Mouse (Mus musculus): ENCODE measurements around the gene Celsr1. TPM values are rescaled to one million over a fixed set of nuclear protein-coding genes. Genes with fewer than 3 reads are reported as not detected.

The Celsr1 gene
- total and polyA plus RNA-seq, 3 experiments: not detected

GRCm38 (mm10) chr15:85993931-85994583 lies 39.5 kb downstream of the Celsr1 start:
- Histone ChIP-seq H3K9me3 (replicated peaks; ENCODE audit: low read length) (no peaks in the 10 kb centered on the region), H3K9ac (ENCODE audit: insufficient read depth, low read depth) (no peak overlapping the region), H3K27ac (ENCODE audit: insufficient read depth, low read depth) (no peak overlapping the region), H3K4me2 (ENCODE audit: insufficient read depth, low read depth, poor library complexity, severe bottlenecking) (no peak overlapping the region), H3K4me1 (ENCODE audit: control insufficient read depth in 1 of 2, insufficient read depth in 2 of 2) (peaks cover 2 to 3% of the 10 kb centered on the region in 2 experiments; a peak in 2 of 4 replicates), H3K27me3 (replicated peaks) (peaks cover 48% of the 10 kb centered on the region), H3K79me2 (replicated peaks; ENCODE audit: control insufficient read depth, extremely low read depth, insufficient read depth, poor library complexity, severe bottlenecking) (no peaks in the 10 kb centered on the region), H3K4me3 (replicated peaks in 1 of 3; ENCODE audit: low read depth in 2 of 3, low read length in 2 of 3, poor library complexity in 1 of 3) (no peak overlapping the region), H3K36me3 (replicated peaks in 1 of 2; ENCODE audit: control insufficient read depth in 1 of 2, insufficient read depth in 1 of 2, low read length in 1 of 2) (no peaks in the 10 kb centered on the region)
- TF ChIP-seq NELFE (IDR thresholded peaks at IDR 0.05; ENCODE audit: low read depth, low read length) (no peak), RAD21 (IDR thresholded peaks at IDR 0.05; ENCODE audit: low read depth, low read length) (no peak), BHLHE40 (IDR thresholded peaks at IDR 0.05; ENCODE audit: low read depth, low read length) (no peak), CHD1 (IDR thresholded peaks at IDR 0.05; ENCODE audit: low read depth, low read length) (no peak), NRF1 (IDR thresholded peaks at IDR 0.05; ENCODE audit: low read depth, low read length) (no peak), ZNF384 (IDR thresholded peaks at IDR 0.05; ENCODE audit: low read depth, low read length) (no peak), ZC3H11A (IDR thresholded peaks at IDR 0.05; ENCODE audit: low read depth, low read length) (no peak), HCFC1 (IDR thresholded peaks at IDR 0.05; ENCODE audit: low read depth, low read length) (no peak), ETS1 (conservative IDR thresholded peaks at IDR 0.05; ENCODE audit: low read depth, low read length) (no peak), ZMIZ1 (IDR thresholded peaks at IDR 0.05; ENCODE audit: low read depth, low read length) (no peak), UBTF (IDR thresholded peaks at IDR 0.05; ENCODE audit: low read depth, low read length) (no peak), JUND (conservative IDR thresholded peaks at IDR 0.05; ENCODE audit: low read depth, low read length) (no peak), MXI1 (IDR thresholded peaks at IDR 0.05; ENCODE audit: low read depth, low read length) (no peak), RCOR1 (conservative IDR thresholded peaks at IDR 0.05; ENCODE audit: low read depth, low read length) (no peak)
- in situ Hi-C loops (cut with MboI; ENCODE audit: low pct_ligation_motif_present, low pct_unique_long_range_greater_than_20kb, low sequenced_read_pairs): no loop called here
- dilution Hi-C loops (cut with MboI; ENCODE audit: extremely low pct_ligation_motif_present, extremely low pct_unique_long_range_greater_than_20kb, low sequenced_read_pairs): no loop called here
- no peak for DNase-seq (ENCODE audit: extremely low read depth)

- TF ChIP-seq CHD2 (IDR thresholded peaks at IDR 0.05; ENCODE audit: low read length) (no peak), E2F4 (IDR thresholded peaks at IDR 0.05; ENCODE audit: insufficient replicate concordance, low read depth, low read length) (no peak), USF2 (conservative IDR thresholded peaks at IDR 0.05; ENCODE audit: low read depth, low read length) (no peak), TCF12 (IDR thresholded peaks at IDR 0.05; ENCODE audit: low read depth, low read length) (no peak), JUN (IDR thresholded peaks at IDR 0.05; ENCODE audit: insufficient read depth, low read depth, low read length) (no peak)
- Histone ChIP-seq H3K9me3 (replicated peaks; ENCODE audit: low read length) (no peaks in the 10 kb centered on the region), H3K4me1 (ENCODE audit: control insufficient read depth in 1 of 2, insufficient read depth in 2 of 2) (0 out of 4 replicates have a peak, but pooled peaks cover 0 to 2% of the 10 kb centered on the region in 2 experiments), H3K79me2 (replicated peaks; ENCODE audit: control insufficient read depth, extremely low read depth, insufficient read depth, poor library complexity, severe bottlenecking) (no peaks in the 10 kb centered on the region), H3K36me3 (replicated peaks in 1 of 2; ENCODE audit: control insufficient read depth in 1 of 2, insufficient read depth in 1 of 2, low read length in 1 of 2) (no peaks in the 10 kb centered on the region), H3K4me2 (ENCODE audit: insufficient read depth, low read depth, poor library complexity, severe bottlenecking) (no peak overlapping the region), H3K27ac (ENCODE audit: insufficient read depth, low read depth) (no peak overlapping the region), H3K4me3 (replicated peaks in 1 of 3; ENCODE audit: low read depth in 2 of 3, low read length in 2 of 3, poor library complexity in 1 of 3) (no peak overlapping the region), H3K27me3 (replicated peaks) (peaks cover 53% of the 10 kb centered on the region), H3K9ac (ENCODE audit: insufficient read depth, low read depth) (no peak overlapping the region)
- in situ Hi-C loops (cut with MboI; ENCODE audit: low pct_ligation_motif_present, low pct_unique_long_range_greater_than_20kb, low sequenced_read_pairs) (no loop called here), dilution Hi-C loops (cut with MboI; ENCODE audit: extremely low pct_ligation_motif_present, extremely low pct_unique_long_range_greater_than_20kb, low sequenced_read_pairs) (no loop called here)
- DNase-seq (ENCODE audit: extremely low read depth): no peak
Measured at GRCm38 (mm10) chr15:85993386-85993785, 40.2 kb downstream of the Celsr1 start.
